Mouse (Mus musculus) forebrain, embryonic 12.5 days (tissue): ENCODE results near the gene Clint1. TPM values are rescaled to one million over a fixed set of nuclear protein-coding genes. Genes with fewer than 3 reads are reported as not detected.

Source experiments
- ATAC-seq: fragments of 200-750 bp; cut with Nextera tagmentation; 2 replicates; pipeline ENCODE4 v1.8.0; 2017; ENCODE audit warnings: moderate TSS enrichment; ENCODE audit not compliant: low FRiP score
- H3K27ac ChIP-seq: fragments of 300-500 bp; sonication (generic); 2 replicates; pipeline ENCODE4 v1.5.1; 2016; ENCODE audit warnings: mild to moderate bottlenecking
- H3K27me3 ChIP-seq: fragments of 300-500 bp; sonication (generic); 2 replicates; pipeline ENCODE4 v1.6.1; 2016; ENCODE audit warnings: mild to moderate bottlenecking
- H3K36me3 ChIP-seq: fragments of 300-500 bp; sonication (generic); replicated peaks from 2 replicates; pipeline ENCODE4 v1.6.1; 2016; ENCODE audit warnings: mild to moderate bottlenecking
- H3K4me1 ChIP-seq: fragments of 300-500 bp; sonication (generic); 2 replicates; pipeline ENCODE4 v1.6.1; 2016
- H3K4me2 ChIP-seq: fragments of 300-500 bp; sonication (generic); 2 replicates; pipeline ENCODE4 v1.6.1; 2016; ENCODE audit warnings: mild to moderate bottlenecking, moderate library complexity
- H3K4me3 ChIP-seq: fragments of 300-500 bp; sonication (generic); replicated peaks from 2 replicates; pipeline ENCODE4 v1.5.1; 2016; ENCODE audit warnings: mild to moderate bottlenecking
- H3K9ac ChIP-seq: fragments of 300-500 bp; sonication (generic); 2 replicates; pipeline ENCODE4 v1.6.1; 2016; ENCODE audit warnings: mild to moderate bottlenecking
- H3K9me3 ChIP-seq: fragments of 300-500 bp; sonication (generic); 2 replicates; pipeline ENCODE4 v1.6.1; 2016
- WGBS: fragments of 180-500 bp; shearing (Covaris S2); methylation state at CpG from one replicate; pipeline ENCODE4 v1.1.7; 2016; 5-methylcytosine and 5-hydroxymethylcytosine counted together
- polyA plus RNA-seq: library from polyadenylated mRNA; unstranded; fragments of >200 nt; fragmentation: Nextera tagmentation; extraction: Ambion mirVana; gene quantifications from 2 replicates; pipeline ENCODE4 v1.2.1, GENCODE M21; 2016

Gene Clint1
- polyA plus RNA-seq, 1 experiment from 2014 or later, result 76.0 TPM

GRCm38 (mm10) chr11:45820930-45821329 lies 30.9 kb upstream of the Clint1 start:
- Histone ChIP-seq H3K9ac (no peak overlapping the region), H3K36me3 (no peaks in the 10 kb centered on the region), H3K9me3 (no peaks in the 10 kb centered on the region), H3K27ac (no peak overlapping the region), H3K27me3 (no peaks in the 10 kb centered on the region), H3K4me3 (no peak overlapping the region), H3K4me1 (no peaks in the 10 kb centered on the region), H3K4me2 (no peak overlapping the region)
- ATAC-seq, result no peak
- 92% methylated on average over 6 of the region's 6 CpGs for WGBS

GRCm38 (mm10) chr11:45830112-45830511 lies 21.7 kb upstream of the Clint1 start:
- Histone ChIP-seq H3K4me1 (no peaks in the 10 kb centered on the region; the same call in none of the 2 replicates), H3K9me3 (no peaks in the 10 kb centered on the region), H3K27me3 (no peaks in the 10 kb centered on the region), H3K4me3 (no peak overlapping the region), H3K36me3 (no peaks in the 10 kb centered on the region), H3K9ac (no peak overlapping the region), H3K4me2 (no peak overlapping the region), H3K27ac (no peak overlapping the region)
- no peak for ATAC-seq

GRCm38 (mm10) chr11:45830743-45831310 lies 21.0 kb upstream of the Clint1 start:
- H3K9ac ChIP-seq, result no peak overlapping the region
- no peak overlapping the region for H3K4me3 ChIP-seq
- no peak for ATAC-seq
- WGBS, result 47% methylated on average over 9 of the region's 9 CpGs
- H3K36me3 ChIP-seq, result no peaks in the 10 kb centered on the region
- no peak overlapping the region for H3K4me2 ChIP-seq
- no peaks in the 10 kb centered on the region for H3K9me3 ChIP-seq
- H3K4me1 ChIP-seq, result peaks cover 7% of the 10 kb centered on the region
- H3K27me3 ChIP-seq, result no peaks in the 10 kb centered on the region
- H3K27ac ChIP-seq, result no peak overlapping the region

- H3K27ac ChIP-seq, result no peak overlapping the region
- H3K4me2 ChIP-seq, result no peak overlapping the region
- no peak overlapping the region for H3K9ac ChIP-seq
- 91% methylated on average over 15 of the region's 15 CpGs for WGBS
- ATAC-seq, result no peak
- no peaks in the 10 kb centered on the region for H3K36me3 ChIP-seq
- peaks cover 13% of the 10 kb centered on the region for H3K4me1 ChIP-seq
- H3K9me3 ChIP-seq, result no peaks in the 10 kb centered on the region
- H3K4me3 ChIP-seq, result no peak overlapping the region
- no peaks in the 10 kb centered on the region for H3K27me3 ChIP-seq
Measured at GRCm38 (mm10) chr11:45831476-45832143, 20.2 kb upstream of the Clint1 start.

- Histone ChIP-seq H3K4me3 (no peak overlapping the region), H3K36me3 (no peaks in the 10 kb centered on the region), H3K9me3 (no peaks in the 10 kb centered on the region), H3K4me1 (peaks cover 13% of the 10 kb centered on the region), H3K27ac (no peak overlapping the region), H3K9ac (no peak overlapping the region), H3K27me3 (no peaks in the 10 kb centered on the region), H3K4me2 (no peak overlapping the region)
- no peak for ATAC-seq
- 2% methylated on average over 4 of the region's 4 CpGs for WGBS
Measured at GRCm38 (mm10) chr11:45835625-45836255, 16.1 kb upstream of the Clint1 start.

GRCm38 (mm10) chr11:45837257-45837817 lies 14.5 kb upstream of the Clint1 start:
- H3K27me3 ChIP-seq, result no peaks in the 10 kb centered on the region
- peaks cover 13% of the 10 kb centered on the region for H3K4me1 ChIP-seq
- no peak for ATAC-seq
- H3K4me2 ChIP-seq, result no peak overlapping the region
- H3K9ac ChIP-seq, result no peak overlapping the region
- H3K4me3 ChIP-seq, result no peak overlapping the region
- H3K9me3 ChIP-seq, result no peaks in the 10 kb centered on the region
- no peaks in the 10 kb centered on the region for H3K36me3 ChIP-seq
- 91% methylated on average over 5 of the region's 5 CpGs for WGBS
- no peak overlapping the region for H3K27ac ChIP-seq

- no peaks in the 10 kb centered on the region for H3K27me3 ChIP-seq
- H3K4me3 ChIP-seq, result no peak overlapping the region
- H3K9ac ChIP-seq, result no peak overlapping the region
- H3K9me3 ChIP-seq, result no peaks in the 10 kb centered on the region
- no peak overlapping the region for H3K27ac ChIP-seq
- H3K4me2 ChIP-seq, result no peak overlapping the region
- WGBS, result 82% methylated on average over 3 of the region's 3 CpGs
- ATAC-seq, result no peak
- peaks cover 13% of the 10 kb centered on the region for H3K4me1 ChIP-seq
- no peaks in the 10 kb centered on the region for H3K36me3 ChIP-seq
Measured at GRCm38 (mm10) chr11:45838450-45838849, 13.4 kb upstream of the Clint1 start.

GRCm38 (mm10) chr11:45840332-45840731 lies 11.5 kb upstream of the Clint1 start:
- Histone ChIP-seq H3K4me1 (peaks cover 11% of the 10 kb centered on the region), H3K27me3 (no peaks in the 10 kb centered on the region), H3K36me3 (no peaks in the 10 kb centered on the region), H3K27ac (no peak overlapping the region), H3K4me2 (no peak overlapping the region), H3K9me3 (no peaks in the 10 kb centered on the region), H3K9ac (no peak overlapping the region), H3K4me3 (no peak overlapping the region)
- WGBS, result 88% methylated on average over 3 of the region's 3 CpGs
- ATAC-seq, result no peak

GRCm38 (mm10) chr11:45846008-45846407 lies 5.8 kb upstream of the Clint1 start:
- Histone ChIP-seq H3K27ac (no peak overlapping the region), H3K36me3 (no peaks in the 10 kb centered on the region), H3K4me2 (no peak overlapping the region), H3K9me3 (no peaks in the 10 kb centered on the region), H3K4me1 (no peaks in the 10 kb centered on the region), H3K4me3 (no peak overlapping the region), H3K27me3 (no peaks in the 10 kb centered on the region), H3K9ac (no peak overlapping the region)
- whole genome bisulfite sequencing, result 54% methylated on average over 3 of the region's 3 CpGs
- ATAC-seq, result no peak

GRCm38 (mm10) chr11:45847548-45847947 lies 4.3 kb upstream of the Clint1 start:
- Histone ChIP-seq H3K4me2 (no peak overlapping the region), H3K27ac (no peak overlapping the region), H3K4me1 (peaks cover 2% of the 10 kb centered on the region), H3K36me3 (no peaks in the 10 kb centered on the region), H3K27me3 (no peaks in the 10 kb centered on the region), H3K9ac (no peak overlapping the region), H3K9me3 (no peaks in the 10 kb centered on the region), H3K4me3 (no peak overlapping the region)
- 83% methylated on average over 7 of the region's 7 CpGs for WGBS
- no peak for ATAC-seq

- H3K9me3 ChIP-seq, result no peaks in the 10 kb centered on the region
- WGBS, result 92% methylated on average over 12 of the region's 12 CpGs
- H3K4me3 ChIP-seq, result no peak overlapping the region
- ATAC-seq, result no peak
- H3K27ac ChIP-seq, result no peak overlapping the region
- no peak overlapping the region for H3K9ac ChIP-seq
- H3K4me1 ChIP-seq, result peaks cover 10% of the 10 kb centered on the region
- H3K27me3 ChIP-seq, result no peaks in the 10 kb centered on the region
- H3K36me3 ChIP-seq, result no peaks in the 10 kb centered on the region
- no peak overlapping the region for H3K4me2 ChIP-seq
Measured at GRCm38 (mm10) chr11:45848253-45848652, 3.6 kb upstream of the Clint1 start.

GRCm38 (mm10) chr11:45849203-45849602 lies 2.6 kb upstream of the Clint1 start:
- ATAC-seq, result no peak
- 84% methylated on average over 4 of the region's 4 CpGs for WGBS
- Histone ChIP-seq H3K9ac (no peak overlapping the region), H3K27me3 (no peaks in the 10 kb centered on the region), H3K4me1 (peaks cover 14% of the 10 kb centered on the region), H3K36me3 (peaks cover 3% of the 10 kb centered on the region; the same call in 1 of the 2 replicates), H3K27ac (no peak overlapping the region), H3K9me3 (no peaks in the 10 kb centered on the region), H3K4me3 (no peak overlapping the region), H3K4me2 (no peak overlapping the region)
